Mouse (Mus musculus): ENCODE data around the gene Itpr2.

DNA sequence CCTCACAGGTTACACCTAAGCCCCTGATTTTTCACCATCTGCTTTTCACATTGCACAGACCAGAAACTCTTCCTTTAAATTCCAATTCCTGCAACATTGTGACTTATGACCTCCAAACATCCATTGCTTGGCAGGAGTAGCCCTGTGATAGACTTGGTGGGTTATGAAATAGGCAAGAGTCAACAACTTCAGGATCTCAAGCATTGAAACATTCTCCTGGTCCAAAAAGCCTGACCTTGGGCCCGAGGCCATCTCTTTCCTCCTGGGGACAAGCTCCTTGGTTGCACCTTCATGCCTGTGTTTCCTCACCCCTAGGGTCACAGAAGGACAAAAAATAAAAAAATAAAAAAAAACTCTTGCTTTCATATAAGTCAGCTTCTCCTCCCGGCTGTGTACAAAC lies 32.1 kb downstream of the Itpr2 start:
- no peak for TF ChIP-seq POLR2A (IDR thresholded peaks at IDR 0.05; ENCODE audit: borderline replicate concordance, extremely low read depth, low read depth, low read length)
- TF ChIP-seq CTCF (IDR thresholded peaks at IDR 0.05; ENCODE audit: insufficient read depth, low read length): no peak
